Mouse (Mus musculus): Measurements from ENCODE around the gene Olfr13.
"Not testable (repeated sequence)": the region's sequence is repeated elsewhere in the genome, so short reads cannot be mapped to it uniquely, and the experiment has no call there.

Gene Olfr13

GRCm38 (mm10) chr6:43171840-43172239 is at the start of gene Olfr13:
Olfr13 (plus strand) TSS chr6:43172140.
- no peak for DNase-seq (ENCODE audit: low spot score in 2 of 2)

DNA sequence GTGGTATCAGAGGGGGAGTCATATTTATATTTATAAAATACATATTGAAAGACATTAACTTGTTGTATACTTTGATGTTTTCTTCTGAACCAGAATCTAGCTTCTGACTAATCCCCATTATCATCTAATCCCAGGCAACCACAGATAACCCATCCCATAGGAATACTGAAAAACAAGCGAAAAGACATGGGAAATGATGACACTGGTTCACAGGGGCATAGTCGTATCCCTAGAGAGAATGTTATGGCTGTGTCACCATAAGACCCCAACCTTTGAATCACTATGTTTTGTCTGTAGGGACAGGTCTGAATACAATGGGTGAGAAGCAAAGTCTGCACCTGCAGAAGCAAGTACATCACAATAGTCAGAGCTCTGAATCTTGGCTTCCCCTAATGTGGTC is 25.7 kb upstream of the Olfr13 start, which contains the start of gene Olfr237-ps1:
TSS of gene Olfr237-ps1 (plus strand) at position 301 of the 400 bp plus-strand sequence.
- not testable (repeated sequence) for DNase-seq (ENCODE audit: low spot score in 2 of 2)

DNA sequence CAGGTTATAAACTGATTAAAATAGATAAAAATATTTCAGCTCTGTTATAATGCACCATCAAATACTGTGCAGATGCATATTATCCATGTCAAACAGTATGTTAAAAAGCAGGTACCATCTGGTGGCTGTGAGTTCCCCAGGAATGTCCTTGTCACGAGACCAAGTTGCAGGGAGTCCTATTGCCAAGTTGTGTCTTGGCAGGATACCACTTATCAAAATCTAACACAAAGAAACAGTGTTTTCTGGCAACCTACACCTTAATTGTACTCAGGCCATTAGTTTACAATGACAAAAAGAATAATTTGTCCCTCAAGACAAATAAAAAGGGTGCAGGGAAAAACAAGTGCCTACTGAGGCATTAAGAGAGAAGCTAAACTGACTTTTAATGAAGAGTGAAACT is 12.4 kb upstream of the Olfr13 start:
- no peak for DNase-seq (ENCODE audit: low spot score in 2 of 2)

DNA sequence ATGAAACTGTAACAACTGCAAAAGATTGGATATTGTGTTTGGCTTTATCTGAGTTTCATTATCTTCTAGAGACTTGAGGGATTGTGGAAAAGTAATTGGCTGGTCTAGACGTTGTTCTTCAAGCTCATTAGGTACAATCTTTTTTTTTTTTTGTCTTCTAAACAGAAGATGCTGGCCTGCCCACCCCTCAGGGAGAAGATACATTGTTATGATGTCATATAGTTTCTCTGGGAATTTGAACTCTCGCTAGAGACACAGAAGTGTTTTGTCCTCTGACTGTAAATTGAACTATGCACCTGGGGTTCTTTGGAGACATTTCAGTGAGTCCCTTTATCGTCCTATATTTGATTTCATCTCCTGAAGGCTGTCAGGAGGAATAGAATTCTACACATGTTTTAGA is 9.0 kb upstream of the Olfr13 start, which contains the start of gene Olfr437:
TSS of gene Olfr437 (plus strand) at position 301 of the 400 bp plus-strand sequence.
- no peak for DNase-seq (ENCODE audit: low spot score in 2 of 2)

GRCm38 (mm10) chr6:43167246-43167645 is 4.7 kb upstream of the Olfr13 start:
- no peak for DNase-seq (ENCODE audit: low spot score in 2 of 2)

GRCm38 (mm10) chr6:43178129-43178528 is 6.2 kb downstream of the Olfr13 start:
- no peak for DNase-seq (ENCODE audit: low spot score in 2 of 2)

DNA sequence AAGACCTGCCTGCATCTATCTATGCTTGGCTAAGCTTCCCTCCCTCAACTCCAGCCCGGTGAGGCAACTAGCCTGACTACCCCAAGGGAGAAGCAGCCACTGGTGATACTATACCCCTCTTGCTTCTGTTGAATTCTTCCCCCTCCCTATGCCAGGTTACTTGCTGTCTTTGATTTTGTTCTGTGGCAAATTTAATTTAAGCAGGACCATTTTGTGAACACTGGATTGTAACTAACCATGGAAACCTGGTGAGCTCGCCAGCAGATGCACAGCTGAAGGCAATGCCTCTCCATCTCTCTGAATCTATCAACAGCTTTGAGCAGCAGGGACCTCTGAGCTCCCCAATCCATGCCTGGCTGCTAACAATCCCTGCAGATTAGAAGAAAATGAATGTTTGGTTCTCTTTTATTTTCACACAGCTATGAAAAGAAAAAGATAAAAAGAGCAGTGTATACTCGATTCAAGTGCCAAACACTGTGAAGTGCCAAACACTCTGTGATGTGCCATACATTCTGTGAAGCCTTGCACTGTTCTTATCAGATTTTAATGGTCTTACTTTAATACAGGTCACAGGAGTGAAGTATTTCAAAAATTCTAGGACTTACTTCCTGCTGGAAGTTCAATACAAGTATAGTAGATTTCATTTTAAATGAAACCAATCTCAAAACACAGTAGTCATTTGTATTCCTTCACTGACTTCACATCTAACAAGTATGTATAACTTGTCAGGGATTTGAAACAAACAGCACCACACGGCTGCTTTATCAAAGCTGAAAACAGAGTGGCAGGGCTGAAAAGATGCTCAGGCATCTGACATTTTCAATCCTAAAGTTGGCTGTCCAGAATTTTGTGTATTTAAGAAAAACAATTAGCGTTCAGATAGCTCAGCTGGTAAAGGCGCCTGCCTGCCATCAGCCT is 6.9 kb downstream of the Olfr13 start:
- no peak for DNase-seq (ENCODE audit: low spot score in 2 of 2)

DNA sequence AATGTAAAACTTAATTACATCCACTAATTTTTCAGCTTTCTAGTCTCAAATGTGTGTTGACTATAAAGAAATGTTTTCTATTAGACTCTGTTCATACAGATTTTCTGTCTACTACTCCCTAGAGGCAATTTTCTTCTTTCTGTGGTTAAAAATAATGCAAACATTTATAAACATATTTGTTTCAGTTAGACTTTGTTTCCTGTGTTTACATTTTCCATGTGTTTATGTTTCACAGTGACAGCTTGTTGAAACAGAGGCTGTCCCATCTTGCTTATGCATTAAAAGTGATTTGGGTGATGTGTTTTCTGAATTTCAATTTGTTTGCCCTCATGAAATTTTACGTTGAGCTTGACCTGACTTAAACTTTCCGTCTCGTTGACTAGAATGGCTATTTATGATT is 19.0 kb downstream of the Olfr13 start:
- DNase-seq (ENCODE audit: low spot score in 2 of 2) = no peak

DNA sequence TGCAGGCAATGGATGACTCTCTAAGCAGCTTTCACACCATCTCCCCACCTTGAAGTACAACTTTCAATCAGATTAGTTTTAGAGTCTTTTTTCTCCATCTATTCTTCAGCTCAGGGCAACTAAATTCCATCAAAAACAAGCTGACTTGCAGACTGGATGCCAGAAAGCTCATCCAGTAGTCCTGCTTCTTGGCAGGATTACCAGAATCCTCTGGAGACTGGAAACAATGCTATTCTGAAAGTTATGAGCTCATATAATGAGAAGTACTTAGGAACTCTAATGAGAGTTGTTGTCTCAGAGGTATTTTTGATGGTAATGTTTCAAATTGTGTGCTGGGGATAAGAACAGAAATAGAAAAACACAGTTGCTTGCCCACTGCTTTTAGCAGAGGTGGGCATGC is 24.8 kb downstream of the Olfr13 start, which contains the start of gene Olfr435:
TSS of gene Olfr435 (plus strand) at position 366 of the 400 bp plus-strand sequence.
- DNase-seq (ENCODE audit: low spot score in 2 of 2) = no peak

GRCm38 (mm10) chr6:43198094-43198493 is 26.2 kb downstream of the Olfr13 start:
- no peak for DNase-seq (ENCODE audit: low spot score in 2 of 2)

DNA sequence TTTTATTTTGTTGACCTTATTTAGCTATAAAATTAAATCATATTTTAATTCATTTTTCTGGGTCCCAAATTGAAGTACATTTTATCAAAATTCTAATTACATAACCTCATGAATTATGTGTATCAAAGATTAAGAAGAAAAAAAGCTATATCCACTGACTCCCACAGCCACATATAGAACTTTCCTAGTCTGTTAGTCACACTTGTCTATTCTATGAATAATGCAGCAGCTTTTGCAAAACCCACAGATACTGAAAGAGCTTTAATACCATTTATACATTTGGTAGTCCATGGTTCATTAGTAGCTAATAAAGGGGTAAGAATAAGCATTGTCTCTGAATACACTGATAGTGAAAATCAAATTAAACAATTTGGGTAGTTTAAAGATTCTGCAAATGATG is 30.8 kb downstream of the Olfr13 start:
- no peak for DNase-seq (ENCODE audit: low spot score in 2 of 2)

- DNase-seq (ENCODE audit: low spot score in 2 of 2) = no peak
These were observed 33.4 kb downstream of the Olfr13 start for GRCm38 (mm10) chr6:43205355-43205754.

DNA sequence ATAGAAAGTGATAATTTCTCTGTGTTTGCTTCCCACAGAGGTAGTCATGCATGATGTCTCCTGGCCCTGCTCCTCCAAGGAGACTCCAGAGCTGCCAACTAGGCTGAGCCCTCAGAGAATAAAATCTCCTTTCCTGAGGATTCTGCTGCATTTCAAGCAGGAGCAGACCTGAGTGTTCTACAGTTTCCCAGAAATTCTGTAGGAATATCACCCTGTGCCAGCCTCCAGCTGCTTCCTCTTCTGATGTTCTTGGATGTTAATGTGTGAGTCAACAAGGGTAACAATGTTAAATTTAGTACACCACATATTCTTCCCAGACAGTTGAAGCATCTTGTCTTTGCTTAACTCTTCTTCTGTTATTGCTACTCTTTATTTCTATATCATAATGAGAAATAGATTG is 40.9 kb downstream of the Olfr13 start, which contains the start of gene Olfr434:
TSS of gene Olfr434 (plus strand) at position 149 of the 400 bp plus-strand sequence.
- not testable (repeated sequence) for DNase-seq (ENCODE audit: low spot score in 2 of 2)
